Mouse (Mus musculus) kidney, adult 18-20 months (tissue): Measurements from ENCODE around the gene Gm1673.
"Not testable (repeated sequence)": the region's sequence is repeated elsewhere in the genome, so short reads cannot be mapped to it uniquely, and the experiment has no call there.

Source experiments
- DNase-seq: peaks from one replicate; pipeline ENCODE4 v3.0.0; 2021

The Gm1673 gene

GRCm38 (mm10) chr5:33983309-33984121 lies at the start of gene Gm1673:
TSS of gene Gm1673 (plus strand) at chr5:33983433.
- DNase-seq = peak; percentile 56

- no peak for DNase-seq
Measured at GRCm38 (mm10) chr5:33934081-33934480, 49.2 kb upstream of the Gm1673 start.

DNA sequence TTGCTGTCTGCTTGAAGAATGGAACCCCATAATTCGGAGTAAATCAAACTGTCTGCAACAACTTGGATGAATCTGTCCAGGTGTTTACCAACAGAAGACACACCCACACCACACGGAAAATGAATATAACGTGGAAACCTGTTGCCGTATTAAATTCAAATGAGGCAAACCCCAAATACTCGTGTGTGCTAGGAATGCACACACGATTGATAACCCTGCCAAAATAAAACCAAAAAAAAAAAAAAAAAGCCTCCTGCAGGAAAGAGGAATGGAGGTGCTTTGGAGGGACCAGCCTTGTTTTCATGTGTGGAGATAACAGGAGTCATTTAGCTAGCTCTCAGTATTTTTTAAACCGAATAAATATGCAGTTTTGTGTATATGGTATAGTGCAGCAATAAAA lies 48.4 kb upstream of the Gm1673 start:
- no peak for DNase-seq

DNA sequence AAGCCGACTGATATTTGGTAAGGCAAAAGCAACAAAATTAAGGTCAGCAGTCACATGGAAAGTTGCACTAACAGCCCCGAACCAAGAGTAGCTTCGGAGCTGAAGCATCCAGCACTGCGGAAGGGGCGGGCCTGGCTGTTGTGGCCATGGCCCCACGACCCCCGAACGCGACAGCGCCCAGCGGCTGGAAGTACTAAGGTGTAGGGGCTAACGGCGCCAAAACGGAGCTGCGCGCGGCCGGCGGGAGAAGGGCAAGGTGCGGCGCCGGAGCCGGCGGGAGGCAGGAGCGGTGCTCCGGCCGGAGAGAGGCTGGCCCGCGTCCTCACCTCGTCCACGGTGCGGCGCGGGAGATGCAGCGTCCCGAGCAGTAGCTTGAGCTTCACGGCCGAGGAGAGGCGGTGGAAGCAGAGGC lies 47.5 kb upstream of the Gm1673 start:
- no peak for DNase-seq

DNA sequence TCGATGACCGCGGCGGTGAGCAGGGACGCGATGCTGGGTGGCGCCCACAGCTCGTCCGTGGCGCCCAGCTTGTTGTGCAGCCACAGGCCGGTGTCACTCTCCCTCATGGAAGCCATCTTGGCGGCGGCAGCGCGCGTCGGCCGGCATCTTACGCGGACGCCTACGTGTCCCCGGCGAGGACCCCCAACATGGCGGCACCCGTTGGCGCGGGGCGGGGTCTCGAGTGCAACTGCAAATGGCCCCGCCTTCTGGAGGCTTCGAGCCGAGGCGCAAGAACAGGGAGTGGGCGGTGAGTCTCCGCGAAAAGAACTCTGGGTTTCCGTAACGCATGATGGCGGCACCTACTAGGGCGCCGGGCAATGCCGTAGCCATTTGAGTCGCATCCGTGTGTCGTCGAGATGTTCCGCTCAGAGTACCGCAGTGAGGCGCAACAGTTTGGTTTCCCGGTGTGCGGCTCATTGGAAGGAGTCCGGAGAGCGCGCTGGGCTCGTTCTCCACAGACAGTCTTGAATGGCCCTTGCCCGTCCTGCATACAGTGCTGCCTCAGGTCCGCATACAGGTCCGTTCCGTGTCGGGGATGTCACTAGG lies 47.0 kb upstream of the Gm1673 start, which contains the start of gene Nelfa:
Gene Nelfa (minus strand): TSS at position 294 of the 588 bp plus-strand sequence.
- DNase-seq = peak; percentile 98

DNA sequence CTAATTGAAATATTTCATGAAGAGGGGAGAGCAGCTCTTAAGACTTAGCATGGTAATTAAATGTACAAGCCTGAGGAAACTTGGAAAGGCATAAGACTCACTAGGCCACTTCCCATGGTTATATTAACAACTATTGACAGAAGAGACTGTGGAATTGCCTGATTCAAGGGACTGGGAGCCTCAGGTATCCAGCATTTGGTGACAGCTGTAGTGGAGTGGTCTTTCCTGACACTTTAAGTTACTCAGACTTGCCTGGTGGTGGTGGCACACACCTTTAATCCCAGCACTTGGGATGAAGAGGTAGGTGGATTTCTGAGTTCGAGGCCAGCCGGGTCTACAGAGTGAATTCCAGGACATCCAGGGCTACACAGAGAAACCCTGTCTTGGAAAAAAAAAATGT lies 46.0 kb upstream of the Gm1673 start:
- DNase-seq = no peak

DNA sequence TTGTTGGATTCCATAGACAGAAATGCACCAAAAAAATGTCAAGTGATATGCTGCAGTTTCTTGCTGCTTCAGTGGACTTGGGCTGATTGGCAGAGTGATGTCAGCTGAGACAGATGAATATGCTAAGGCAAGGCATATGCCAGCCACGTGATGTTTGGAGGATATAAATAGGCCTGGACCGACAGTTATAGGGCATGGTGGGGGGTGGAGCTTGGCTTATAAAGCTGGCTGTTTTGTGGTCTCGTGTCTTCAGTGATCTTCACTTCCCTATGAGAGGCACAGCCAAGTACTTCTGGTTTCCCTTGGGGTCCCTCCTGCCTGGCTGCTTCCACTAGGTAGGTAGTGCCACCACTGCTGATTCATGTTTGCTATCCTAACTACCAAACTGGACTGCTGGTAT lies 44.8 kb upstream of the Gm1673 start:
- no peak for DNase-seq

DNA sequence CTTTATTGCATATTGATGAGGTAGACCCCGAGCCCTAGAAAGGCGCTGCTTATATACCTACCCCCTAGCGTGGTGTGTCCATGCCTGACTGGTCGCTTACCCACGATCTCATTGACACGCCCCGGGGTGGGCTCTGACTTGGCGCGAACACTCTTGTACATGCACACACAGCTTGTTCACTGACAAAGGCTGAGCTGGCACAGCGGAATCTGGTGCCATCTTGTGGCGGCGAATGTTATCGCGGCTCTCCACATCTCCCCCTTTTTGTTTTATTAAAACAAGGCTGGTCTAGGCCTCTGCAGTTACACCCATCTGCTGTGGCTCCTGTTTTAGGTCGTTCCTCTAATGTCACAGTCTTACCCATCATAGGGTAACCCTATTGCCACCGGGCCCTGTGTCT lies 36.2 kb upstream of the Gm1673 start:
- not testable (repeated sequence) for DNase-seq

DNA sequence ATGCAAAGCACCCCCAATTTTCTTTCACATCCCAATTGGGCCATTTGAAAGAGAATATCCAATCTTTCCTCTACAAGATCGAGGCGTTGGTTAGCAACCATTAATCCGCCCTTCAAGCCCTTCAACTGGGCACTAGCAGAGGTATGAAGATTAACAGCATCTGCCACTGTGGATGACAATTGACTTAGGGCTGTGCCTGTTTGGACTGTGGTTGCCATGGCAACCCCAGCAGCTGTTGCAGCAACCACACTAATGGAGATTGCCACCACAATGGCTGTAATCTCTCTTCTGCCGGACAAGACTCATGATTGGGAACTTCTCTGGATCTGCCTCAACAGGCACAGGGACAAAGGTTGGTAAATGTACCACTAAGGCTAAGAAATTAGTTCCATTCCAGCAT lies 34.9 kb upstream of the Gm1673 start:
- no peak for DNase-seq

GRCm38 (mm10) chr5:33953471-33954185 lies 29.6 kb upstream of the Gm1673 start:
- no peak for DNase-seq

DNA sequence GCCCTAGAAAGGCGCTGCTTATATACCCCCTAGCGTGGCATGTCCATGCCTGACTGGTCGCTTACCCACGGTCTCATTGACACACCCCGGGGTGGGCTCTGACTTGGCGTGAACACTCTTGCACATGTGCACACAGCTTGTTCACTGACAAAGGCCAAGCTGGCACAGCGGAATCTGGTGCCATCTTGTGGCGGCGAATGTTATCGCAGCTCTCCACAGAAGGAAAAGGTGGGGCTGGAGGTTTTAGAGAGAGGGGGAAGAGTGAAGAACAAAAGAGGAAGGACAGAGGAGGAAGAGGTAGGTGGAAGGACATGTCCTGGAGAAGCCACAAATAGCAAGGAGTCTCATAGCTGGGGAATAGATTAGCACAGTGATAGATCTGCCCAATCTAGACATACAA lies 28.9 kb upstream of the Gm1673 start:
- DNase-seq = peak; percentile 80

DNA sequence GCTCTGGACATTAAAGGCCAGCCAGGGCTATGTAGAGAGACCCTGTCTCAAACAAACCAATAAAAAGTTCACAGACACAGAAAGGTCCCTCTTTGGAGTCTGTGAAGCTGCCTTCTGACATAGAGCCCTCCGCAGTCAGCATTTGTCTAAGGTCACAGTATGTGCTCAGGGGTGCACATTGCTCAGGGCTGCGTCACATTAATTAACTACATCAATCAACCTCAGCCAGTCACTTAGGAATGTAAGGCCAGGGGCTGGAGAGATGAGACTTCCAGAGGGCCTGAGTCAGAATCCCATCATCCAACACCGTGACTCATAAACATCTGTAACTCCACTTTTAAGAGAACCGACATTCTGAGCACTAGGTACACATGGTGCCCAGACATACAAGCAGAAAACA lies 27.4 kb upstream of the Gm1673 start:
- no peak for DNase-seq

GRCm38 (mm10) chr5:33959382-33959781 lies 23.9 kb upstream of the Gm1673 start:
- no peak for DNase-seq

DNA sequence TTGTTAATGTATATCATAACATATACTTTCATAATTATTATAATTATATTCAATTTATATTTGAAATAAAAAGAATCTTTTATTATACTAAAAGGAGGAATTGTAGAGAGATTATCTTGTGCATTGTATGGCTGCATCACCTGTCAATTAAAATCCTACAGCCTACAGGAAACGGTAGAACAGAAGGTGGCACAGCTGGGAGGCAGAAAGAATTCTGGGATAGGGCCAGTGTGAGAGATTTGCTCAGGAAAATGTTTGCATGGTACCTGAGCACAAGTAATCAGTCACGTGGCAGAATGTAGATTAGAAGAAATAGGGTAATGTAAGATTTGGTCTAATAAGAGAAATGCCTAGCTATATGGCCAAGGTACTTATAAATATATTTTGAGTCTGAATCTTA lies 8.5 kb upstream of the Gm1673 start:
- DNase-seq = no peak

- no peak for DNase-seq
Measured at GRCm38 (mm10) chr5:33976267-33976666, 7.0 kb upstream of the Gm1673 start.

GRCm38 (mm10) chr5:33982731-33983259 lies 438 bp upstream of the Gm1673 start:
- DNase-seq = no peak

DNA sequence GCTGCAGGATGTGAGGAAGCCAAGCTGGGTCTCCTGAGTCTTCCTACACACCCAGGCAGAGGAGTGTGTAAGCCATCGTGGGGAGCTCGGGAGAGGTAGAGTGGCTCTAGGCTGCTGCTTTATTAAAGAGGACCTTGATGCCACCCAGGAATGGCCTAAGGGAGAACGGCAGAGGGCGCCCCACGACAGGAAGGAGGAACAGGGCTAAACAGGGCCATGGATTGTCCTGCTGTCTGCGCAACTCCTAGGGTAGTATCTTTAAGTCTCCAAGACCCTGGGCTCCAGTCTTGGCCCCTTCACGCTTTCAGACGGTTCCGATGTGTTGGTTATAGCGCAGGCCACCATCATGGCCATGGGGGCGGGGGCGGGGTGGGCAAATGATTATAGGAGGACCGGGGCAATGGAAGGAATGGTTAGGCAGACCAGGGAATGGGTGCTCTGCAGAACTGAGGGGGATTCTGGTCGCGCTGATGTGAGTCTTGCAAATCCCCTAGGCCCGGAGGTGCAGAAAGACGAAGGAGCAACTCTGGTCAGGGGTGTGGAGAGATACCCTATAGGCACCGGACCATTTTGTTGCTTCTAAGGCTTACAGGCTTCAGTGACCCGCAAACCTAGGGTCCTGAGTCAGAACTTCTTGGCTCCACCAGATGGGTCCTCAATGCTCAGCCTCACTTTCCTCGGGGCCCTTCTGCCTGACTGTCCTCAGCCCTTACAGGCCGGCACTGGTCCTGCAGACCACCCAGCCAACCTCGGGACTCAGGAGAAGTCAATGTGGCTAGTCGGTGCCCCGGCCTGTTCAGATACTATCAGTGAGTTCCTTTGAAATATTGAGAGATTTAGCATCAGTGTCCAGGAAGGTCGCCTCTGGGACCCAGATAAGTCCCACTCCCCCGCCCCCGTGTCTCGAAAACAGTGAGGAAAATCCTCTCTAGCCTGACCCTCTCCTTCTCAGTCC lies 11.7 kb downstream of the Gm1673 start:
- peak; percentile 25 for DNase-seq

- no peak for DNase-seq
Measured at GRCm38 (mm10) chr5:33995843-33996693, 12.8 kb downstream of the Gm1673 start, which contains the start of gene Nat8l. TSS of gene Nat8l (plus strand) at chr5:33995984.

DNA sequence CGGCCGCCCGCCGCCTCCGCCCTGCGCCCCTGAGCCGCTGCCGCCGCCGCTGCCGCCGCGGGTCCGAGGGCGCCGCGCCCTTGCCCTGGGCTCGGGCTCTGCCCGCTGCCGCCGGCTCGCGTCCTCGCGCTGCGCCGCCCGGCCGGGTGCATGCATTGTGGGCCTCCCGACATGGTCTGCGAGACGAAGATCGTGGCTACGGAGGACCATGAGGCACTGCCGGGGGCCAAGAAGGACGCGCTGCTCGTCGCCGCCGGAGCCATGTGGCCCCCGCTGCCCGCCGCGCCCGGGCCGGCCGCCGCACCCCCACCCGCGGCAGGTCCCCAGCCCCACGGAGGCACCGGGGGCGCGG lies 13.4 kb downstream of the Gm1673 start:
- DNase-seq = no peak

DNA sequence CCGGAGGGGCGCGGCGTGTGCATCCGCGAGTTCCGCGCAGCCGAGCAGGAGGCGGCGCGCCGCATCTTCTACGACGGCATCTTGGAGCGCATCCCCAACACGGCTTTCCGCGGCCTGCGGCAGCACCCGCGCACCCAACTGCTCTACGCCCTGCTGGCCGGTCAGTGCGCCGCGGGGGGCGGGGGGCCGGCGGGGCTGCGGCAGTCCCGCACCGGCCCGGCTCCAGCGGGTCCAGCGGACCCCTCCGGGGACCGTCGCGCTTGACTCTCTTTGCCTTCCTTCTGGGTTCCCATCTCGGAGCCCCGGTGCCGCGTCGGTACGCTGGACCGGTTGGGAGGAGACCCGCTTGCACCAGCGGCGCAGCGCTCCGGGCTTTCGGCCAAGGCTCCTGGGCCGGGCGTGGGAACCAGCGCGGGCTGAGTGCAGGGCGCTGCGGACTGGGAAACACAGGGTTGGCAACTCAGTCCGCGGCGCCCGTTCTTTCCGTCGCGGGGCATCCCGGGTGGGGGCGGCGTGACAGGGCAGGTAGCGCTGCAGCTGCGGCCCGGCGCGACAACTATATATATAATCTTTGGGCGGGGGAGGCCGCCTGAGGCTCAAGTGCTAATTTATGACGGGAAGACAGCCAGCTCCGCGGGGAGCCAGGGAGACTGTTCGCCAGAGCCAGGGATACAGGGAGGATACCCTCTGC lies 14.0 kb downstream of the Gm1673 start:
- peak; percentile 62 for DNase-seq
